ENCODE assay signal across 8 mouse cellular contexts in genomic region chr5:125406322-125407016, GRCm38 (mm10). TPM values are rescaled to one million over a fixed set of nuclear protein-coding genes. Genes with fewer than 3 reads are reported as not detected.
A peak's percentile ranks its signal among the peaks of the same experiment; 100 is the strongest.
DNase-seq lines count a peak whose midpoint lies in the region; ATAC-seq lines count a peak whose summit lies in the region.

No protein-coding gene starts in this region.

- ATAC-seq in cerebellum, adult (ENCODE audit: insufficient number of reproducible peaks, low FRiP score, low TSS enrichment) = peak; percentile 49; the same call in 1 of the 2 replicates
- ATAC-seq in megakaryocyte-erythroid progenitor cell, adult 5-6 weeks (replicated peaks; ENCODE audit: low FRiP score, low TSS enrichment, poor library complexity, severe bottlenecking) = peak; percentile 15; the same call in 1 of the 2 replicates

- intact Hi-C loops in left cerebral cortex, postnatal 4 days (cut with DNase I) = no loop called here

- no peak for DNase-seq in cerebellum, adult 9-10 months
- DNase-seq in cerebellum, adult 9-11 months = peak; percentile 76
- DNase-seq in gastrocnemius, postnatal 10 days = peak; percentile 36
- DNase-seq in induced T-regulatory cell, adult 2 months (ENCODE audit: low read depth) = peak; percentile 81
- peak; percentile 42 for DNase-seq in left cerebral cortex, postnatal 4 days
- peak; percentile 37 to 58 for DNase-seq in spleen, adult 18-20 months

RNA-seq across cellular contexts. Expression of gene Ubc, which starts 16.5 kb away (rescaled TPM):
- total RNA-seq in gastrocnemius, postnatal 10 days (2021) = 100 to 1,000 TPM; 703 to 712 TPM
- 100 to 1,000 TPM; 849 to 918 TPM for total RNA-seq in left cerebral cortex, postnatal 4 days (2021)
- 110 and 133 TPM in 2 replicates for total RNA-seq in megakaryocyte-erythroid progenitor cell, adult 5-6 weeks (2014; fragmentation: Nextera tagmentation)
- 202 and 258 TPM in 2 replicates for total RNA-seq in megakaryocyte-erythroid progenitor cell, adult 5-6 weeks (2017)

RNA-seq across cellular contexts. Expression of gene Gm10382, which starts 17.3 kb away (rescaled TPM):
- total RNA-seq in gastrocnemius, postnatal 10 days (2021) = under 1 TPM; 0.19 to 0.36 TPM
- under 1 TPM; 0.48 to 0.52 TPM for total RNA-seq in left cerebral cortex, postnatal 4 days (2021)
- total RNA-seq in megakaryocyte-erythroid progenitor cell, adult 5-6 weeks (2014; fragmentation: Nextera tagmentation) = not detected in 2 replicates
- 0.56 TPM in 1 of 2 replicates, not detected in the other for total RNA-seq in megakaryocyte-erythroid progenitor cell, adult 5-6 weeks (2017)

RNA-seq across cellular contexts. Expression of gene Dhx37, which starts 27.5 kb away (rescaled TPM):
- total RNA-seq in gastrocnemius, postnatal 10 days (2021) = 1 to 10 TPM; 3.7 to 4.6 TPM
- 10 to 100 TPM; 20.3 to 20.6 TPM for total RNA-seq in left cerebral cortex, postnatal 4 days (2021)
- 21.2 and 34.5 TPM in 2 replicates for total RNA-seq in megakaryocyte-erythroid progenitor cell, adult 5-6 weeks (2014; fragmentation: Nextera tagmentation)
- total RNA-seq in megakaryocyte-erythroid progenitor cell, adult 5-6 weeks (2017) = 69.0 and 83.7 TPM in 2 replicates

RNA-seq across cellular contexts. Expression of gene Bri3bp, which starts 34.9 kb away (rescaled TPM):
- 1 to 10 TPM; 7.6 to 8.0 TPM for total RNA-seq in gastrocnemius, postnatal 10 days (2021)
- 10 to 100 TPM; 81.1 to 88.2 TPM for total RNA-seq in left cerebral cortex, postnatal 4 days (2021)
- total RNA-seq in megakaryocyte-erythroid progenitor cell, adult 5-6 weeks (2014; fragmentation: Nextera tagmentation) = 37.4 and 77.0 TPM in 2 replicates
- total RNA-seq in megakaryocyte-erythroid progenitor cell, adult 5-6 weeks (2017) = 28.5 and 31.3 TPM in 2 replicates
